Comparison of ENCODE assay signal across 17 mouse cellular contexts in genomic region chr2:52935906-52936305, GRCm38 (mm10).
"Had no signal": no experiment of that assay in that cellular context is flagged by ENCODE, and none has a peak within 500 bp of the region (broad histone marks: within the 10 kb centered on the region; RNA-seq: fewer than 3 reads in every experiment).

No protein-coding gene starts in this region.

- H3K4me1 ChIP-seq: midbrain, embryonic 15.5 days had no signal

- ATAC-seq: intestine, postnatal 0 days; liver, postnatal 0 days; lung, postnatal 0 days; midbrain, embryonic 15.5 days had no signal

- H3K9me3 ChIP-seq: midbrain, embryonic 12.5 days; midbrain, embryonic 15.5 days; neural tube, embryonic 13.5 days had no signal

- H3K4me3 ChIP-seq: left cerebral cortex, adult 2 months; midbrain, embryonic 12.5 days; midbrain, embryonic 15.5 days; neural tube, embryonic 13.5 days had no signal

- H3K27ac ChIP-seq: left cerebral cortex, adult 2 months; liver, embryonic 14.5 days; macrophage; midbrain, embryonic 12.5 days; midbrain, embryonic 15.5 days; neural tube, embryonic 13.5 days had no signal

- H3K4me2 ChIP-seq: liver, embryonic 11.5 days; lung, embryonic 14.5 days; midbrain, embryonic 12.5 days; midbrain, embryonic 15.5 days; neural tube, embryonic 13.5 days had no signal

- H3K9ac ChIP-seq: liver, embryonic 14.5 days; liver, postnatal 0 days; lung, embryonic 14.5 days; midbrain, embryonic 12.5 days; midbrain, embryonic 15.5 days; neural tube, embryonic 13.5 days had no signal

- H3K27me3 ChIP-seq: midbrain, embryonic 12.5 days; midbrain, embryonic 15.5 days; neural tube, embryonic 13.5 days had no signal

- H3K36me3 ChIP-seq: midbrain, embryonic 12.5 days; midbrain, embryonic 15.5 days; neural tube, embryonic 13.5 days had no signal

- DNase-seq: kidney, postnatal 14 days; layer of hippocampus, postnatal 36 days; liver, postnatal 0 days; lung, embryonic 14.5 days; retina, postnatal 1 day; right cerebral cortex, postnatal 25 days; thymus, adult 18-20 months; thymus, postnatal 36 days had no signal
